Mouse (Mus musculus): ENCODE data around the gene Kcmf1.

GRCm38 (mm10) chr6:72841986-72842502 is 57.7 kb downstream of the Kcmf1 start:
- TF ChIP-seq POLR2A (IDR thresholded peaks at IDR 0.05; ENCODE audit: control insufficient read depth, low read depth, low read length) (no peak), CTCF (IDR thresholded peaks at IDR 0.05; ENCODE audit: control insufficient read depth, insufficient read depth, insufficient replicate concordance, low read depth, low read length) (no peak)

Measured in testis, adult 2 months (tissue).